Mouse (Mus musculus) olfactory bulb, adult 2 months (tissue): ENCODE data around the gene Ostf1.

Source experiments
- CTCF ChIP-seq: fragments of 200-500 bp; IDR thresholded peaks from 2 replicates; pipeline ENCODE4 v1.5.1; 2012; ENCODE audit warnings: low read depth, mild to moderate bottlenecking, low read length, moderate library complexity; ENCODE audit not compliant: insufficient read depth
- POLR2A ChIP-seq: fragments of 200-500 bp; IDR thresholded peaks from 2 replicates; pipeline ENCODE4 v1.6.1; 2012; ENCODE audit warnings: mild to moderate bottlenecking, low read depth, low read length, moderate library complexity; ENCODE audit not compliant: insufficient read depth

- no peak for TF ChIP-seq POLR2A
- no peak for TF ChIP-seq CTCF
Observed at GRCm38 (mm10) chr19:18661683-18662082, 30.1 kb upstream of the Ostf1 start.
